Mouse (Mus musculus): ENCODE measurements at regions not wholly inside any gene's neighbourhood (a gene's known extent, or its start where the extent isn't known, plus 50 kb on each side); places are given as distances from the start of the nearest gene placed in this dataset.

- no peak for TF ChIP-seq POLR2A (IDR thresholded peaks at IDR 0.05; ENCODE audit: borderline replicate concordance, control insufficient read depth, low read depth, low read length)
- TF ChIP-seq CTCF (IDR thresholded peaks at IDR 0.05; ENCODE audit: control insufficient read depth, insufficient read depth, low read length), result no peak
These were observed 229.1 kb downstream of the Btg1 start for GRCm38 (mm10) chr10:96845906-96846305.

All from bone marrow, adult 2 months (tissue).